Mouse (Mus musculus): ENCODE results near the gene Ugt1a6a. TPM values are rescaled to one million over a fixed set of nuclear protein-coding genes. Genes with fewer than 3 reads are reported as not detected.
A peak's percentile ranks its signal among the peaks of the same experiment; 100 is the strongest.

Gene Ugt1a6a
- polyA plus RNA-seq, 1 experiment from 2014 or later: 23.8 TPM

DNA sequence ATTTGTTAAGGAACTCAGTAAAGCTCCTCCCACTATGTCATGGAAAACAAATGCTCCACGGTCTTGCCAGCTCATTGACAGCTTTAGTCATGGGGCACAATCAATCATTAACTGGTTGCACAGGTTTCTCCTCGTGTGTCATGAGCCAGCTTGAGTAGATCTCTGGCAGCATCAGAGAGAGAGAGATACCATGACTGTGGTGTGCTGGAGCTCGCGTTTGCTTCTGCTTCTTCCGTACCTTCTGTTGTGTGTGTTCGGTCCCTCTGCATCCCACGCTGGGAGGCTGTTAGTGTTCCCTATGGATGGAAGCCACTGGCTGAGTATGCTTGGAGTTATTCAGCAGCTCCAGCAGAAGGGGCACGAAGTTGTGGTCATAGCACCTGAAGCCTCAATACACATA lies 77.2 kb downstream of the Ugt1a6a start, which contains the start of gene Ugt1a1:
Ugt1a1 (plus strand) TSS at position 148 of the 400 bp plus-strand sequence.
- H3K4me2 ChIP-seq (replicated peaks; ENCODE audit: low read depth, low read length): no peak within 1 kb of the TSS
- H3K27me3 ChIP-seq (ENCODE audit: control insufficient read depth, insufficient read depth, low read length): no peaks in the 10 kb centered on the region
- no peaks in the 10 kb centered on the region for H3K4me1 ChIP-seq (ENCODE audit: control insufficient read depth, insufficient read depth, low read length)
- no peak within 1 kb of the TSS for H3K27ac ChIP-seq (ENCODE audit: low read length)
- H3K36me3 ChIP-seq (ENCODE audit: control insufficient read depth, insufficient read depth, low read length): no peaks in the 10 kb centered on the region
- no peak within 1 kb of the TSS for H3K4me3 ChIP-seq (ENCODE audit: low read depth, low read length)
- ATAC-seq (ENCODE audit: insufficient number of reproducible peaks, insufficient read depth, low FRiP score, low read depth): peak; percentile 7; the same call in 1 of the 2 replicates
- H3K9me3 ChIP-seq (ENCODE audit: control insufficient read depth, low read depth, low read length): peaks cover 51% of the 10 kb centered on the region
- H3K9ac ChIP-seq (replicated peaks; ENCODE audit: low read depth, low read length): no peak within 1 kb of the TSS
- 67% methylated on average over 8 of the region's 8 CpGs for WGBS

DNA sequence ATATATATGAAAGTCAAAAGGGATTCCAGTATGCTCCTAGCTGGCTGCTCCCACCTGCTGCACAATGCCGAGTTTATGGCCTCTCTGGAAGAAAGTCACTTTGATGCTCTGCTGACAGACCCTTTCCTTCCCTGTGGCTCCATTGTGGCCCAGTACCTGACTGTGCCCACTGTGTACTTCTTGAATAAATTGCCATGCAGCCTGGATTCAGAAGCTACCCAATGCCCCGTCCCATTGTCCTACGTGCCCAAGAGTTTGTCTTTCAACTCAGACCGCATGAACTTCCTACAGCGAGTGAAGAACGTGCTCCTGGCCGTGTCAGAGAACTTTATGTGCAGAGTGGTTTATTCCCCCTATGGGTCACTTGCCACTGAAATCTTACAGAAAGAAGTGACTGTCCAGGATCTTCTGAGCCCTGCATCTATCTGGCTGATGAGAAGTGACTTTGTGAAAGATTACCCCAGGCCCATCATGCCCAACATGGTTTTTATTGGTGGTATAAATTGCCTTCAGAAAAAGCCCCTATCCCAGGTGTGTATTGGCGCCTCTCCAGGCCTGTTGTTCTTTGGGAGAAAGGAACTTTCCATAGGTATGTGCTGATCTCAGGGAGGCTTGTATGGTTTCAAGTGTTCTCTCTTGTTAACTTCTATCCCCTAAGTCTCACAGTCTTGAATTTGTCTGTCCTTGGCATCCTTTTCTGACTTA lies 77.9 kb downstream of the Ugt1a6a start:
- Histone ChIP-seq H3K27ac (ENCODE audit: low read length) (no peak overlapping the region), H3K4me1 (ENCODE audit: control insufficient read depth, insufficient read depth, low read length) (no peaks in the 10 kb centered on the region), H3K4me3 (ENCODE audit: low read depth, low read length) (no peak overlapping the region), H3K9ac (replicated peaks; ENCODE audit: low read depth, low read length) (no peak overlapping the region), H3K27me3 (ENCODE audit: control insufficient read depth, insufficient read depth, low read length) (no peaks in the 10 kb centered on the region), H3K9me3 (ENCODE audit: control insufficient read depth, low read depth, low read length) (peaks cover 58% of the 10 kb centered on the region), H3K36me3 (ENCODE audit: control insufficient read depth, insufficient read depth, low read length) (no peaks in the 10 kb centered on the region), H3K4me2 (replicated peaks; ENCODE audit: low read depth, low read length) (no peak overlapping the region)
- 61% methylated on average over 8 of the region's 8 CpGs for WGBS
- ATAC-seq (ENCODE audit: insufficient number of reproducible peaks, insufficient read depth, low FRiP score, low read depth): no peak

DNA sequence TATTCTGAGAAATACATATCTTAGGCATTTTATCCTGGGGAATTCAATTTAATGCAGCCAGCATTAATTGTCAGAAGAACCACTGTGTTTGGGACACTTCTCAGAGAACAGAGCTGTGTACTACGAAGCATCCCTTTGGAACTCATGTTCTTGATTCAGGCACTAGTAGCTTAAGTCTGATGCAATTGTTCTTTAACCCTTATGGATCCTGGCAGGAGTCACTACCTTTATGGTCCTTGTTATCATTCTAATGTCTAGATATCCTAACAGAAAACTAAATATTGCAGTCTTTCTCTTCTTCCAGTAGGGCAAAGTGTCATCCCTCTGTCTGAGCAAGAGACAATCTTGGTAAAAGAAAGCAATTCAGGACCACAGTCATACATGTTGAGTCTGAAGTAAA lies 78.5 kb downstream of the Ugt1a6a start:
- Histone ChIP-seq H3K27me3 (ENCODE audit: control insufficient read depth, insufficient read depth, low read length) (no peaks in the 10 kb centered on the region), H3K4me3 (ENCODE audit: low read depth, low read length) (no peak overlapping the region), H3K9ac (replicated peaks; ENCODE audit: low read depth, low read length) (no peak overlapping the region), H3K9me3 (ENCODE audit: control insufficient read depth, low read depth, low read length) (peaks cover 60% of the 10 kb centered on the region), H3K27ac (ENCODE audit: low read length) (no peak overlapping the region), H3K4me2 (replicated peaks; ENCODE audit: low read depth, low read length) (no peak overlapping the region), H3K36me3 (ENCODE audit: control insufficient read depth, insufficient read depth, low read length) (no peaks in the 10 kb centered on the region), H3K4me1 (ENCODE audit: control insufficient read depth, insufficient read depth, low read length) (no peaks in the 10 kb centered on the region)
- 73% methylated on average over 1 of the region's 1 CpGs for WGBS
- no peak for ATAC-seq (ENCODE audit: insufficient number of reproducible peaks, insufficient read depth, low FRiP score, low read depth)

DNA sequence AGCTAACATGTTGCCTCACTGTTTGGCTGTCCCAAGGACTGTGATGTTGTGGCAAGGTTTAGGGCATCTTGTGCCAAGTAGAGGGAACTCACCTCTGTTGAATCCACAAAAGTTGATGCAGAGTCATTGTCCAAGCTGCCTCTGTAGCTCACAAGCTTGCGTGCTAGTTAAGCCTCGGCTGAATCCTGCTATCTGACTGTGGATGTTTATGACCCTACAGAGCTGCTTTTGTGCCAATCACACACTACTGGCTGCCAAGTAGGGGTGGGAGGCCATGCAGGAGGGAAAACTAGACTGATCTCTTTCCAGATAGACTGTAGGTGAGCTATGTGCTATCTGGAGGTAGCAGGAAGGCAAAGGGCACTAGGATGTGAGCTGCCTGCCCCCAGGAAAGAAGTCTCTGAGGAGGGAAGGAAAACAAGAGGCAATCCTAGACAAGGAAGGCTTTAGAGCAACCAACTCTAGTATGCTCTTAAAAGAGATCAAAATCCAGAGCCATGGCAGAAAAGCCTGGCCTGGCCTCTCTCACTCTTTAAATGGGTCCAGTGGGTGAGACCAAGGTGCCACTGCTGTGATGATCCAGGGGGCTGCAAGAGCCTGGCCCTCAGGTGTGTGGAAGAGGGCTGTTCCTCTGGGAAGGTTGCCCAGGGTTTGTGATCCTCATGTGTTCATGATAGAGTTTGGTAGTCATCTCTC lies 79.3 kb downstream of the Ugt1a6a start:
- Histone ChIP-seq H3K27me3 (ENCODE audit: control insufficient read depth, insufficient read depth, low read length) (no peaks in the 10 kb centered on the region), H3K27ac (ENCODE audit: low read length) (no peak overlapping the region), H3K4me1 (ENCODE audit: control insufficient read depth, insufficient read depth, low read length) (no peaks in the 10 kb centered on the region), H3K9ac (replicated peaks; ENCODE audit: low read depth, low read length) (no peak overlapping the region), H3K9me3 (ENCODE audit: control insufficient read depth, low read depth, low read length) (peaks cover 60% of the 10 kb centered on the region), H3K36me3 (ENCODE audit: control insufficient read depth, insufficient read depth, low read length) (no peaks in the 10 kb centered on the region), H3K4me2 (replicated peaks; ENCODE audit: low read depth, low read length) (no peak overlapping the region), H3K4me3 (ENCODE audit: low read depth, low read length) (no peak overlapping the region)
- ATAC-seq (ENCODE audit: insufficient number of reproducible peaks, insufficient read depth, low FRiP score, low read depth): no peak
- WGBS: 72% methylated on average over 2 of the region's 2 CpGs

DNA sequence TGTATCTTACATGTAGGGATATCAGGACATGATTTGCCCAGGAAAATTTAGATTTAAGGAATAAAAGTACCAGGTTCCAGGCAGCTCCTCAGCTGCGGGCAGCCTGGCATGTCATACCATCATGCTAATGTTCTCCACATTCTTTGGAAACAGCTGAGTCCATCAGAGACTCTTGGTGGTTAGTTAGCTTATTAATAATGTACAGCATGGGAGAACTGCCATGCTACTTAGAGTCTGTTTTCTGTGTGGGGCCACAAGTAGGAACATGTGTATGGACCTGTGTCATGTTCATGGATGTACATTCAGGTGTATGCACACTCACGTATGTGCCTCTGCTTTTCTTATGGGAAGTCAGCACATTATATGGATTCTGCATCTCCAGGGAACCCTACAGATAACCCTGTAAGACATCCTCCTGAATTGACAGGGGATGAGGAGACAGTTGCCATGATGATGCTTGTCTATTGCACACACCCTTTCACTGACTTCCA lies 79.9 kb downstream of the Ugt1a6a start:
- WGBS: 83% methylated on average over 2 of the region's 2 CpGs
- H3K4me3 ChIP-seq (ENCODE audit: low read depth, low read length): no peak overlapping the region
- no peaks in the 10 kb centered on the region for H3K27me3 ChIP-seq (ENCODE audit: control insufficient read depth, insufficient read depth, low read length)
- H3K4me1 ChIP-seq (ENCODE audit: control insufficient read depth, insufficient read depth, low read length): no peaks in the 10 kb centered on the region
- no peaks in the 10 kb centered on the region for H3K36me3 ChIP-seq (ENCODE audit: control insufficient read depth, insufficient read depth, low read length)
- H3K9ac ChIP-seq (replicated peaks; ENCODE audit: low read depth, low read length): no peak overlapping the region
- H3K4me2 ChIP-seq (replicated peaks; ENCODE audit: low read depth, low read length): no peak overlapping the region
- peaks cover 60% of the 10 kb centered on the region for H3K9me3 ChIP-seq (ENCODE audit: control insufficient read depth, low read depth, low read length)
- ATAC-seq (ENCODE audit: insufficient number of reproducible peaks, insufficient read depth, low FRiP score, low read depth): no peak
- no peak overlapping the region for H3K27ac ChIP-seq (ENCODE audit: low read length)

DNA sequence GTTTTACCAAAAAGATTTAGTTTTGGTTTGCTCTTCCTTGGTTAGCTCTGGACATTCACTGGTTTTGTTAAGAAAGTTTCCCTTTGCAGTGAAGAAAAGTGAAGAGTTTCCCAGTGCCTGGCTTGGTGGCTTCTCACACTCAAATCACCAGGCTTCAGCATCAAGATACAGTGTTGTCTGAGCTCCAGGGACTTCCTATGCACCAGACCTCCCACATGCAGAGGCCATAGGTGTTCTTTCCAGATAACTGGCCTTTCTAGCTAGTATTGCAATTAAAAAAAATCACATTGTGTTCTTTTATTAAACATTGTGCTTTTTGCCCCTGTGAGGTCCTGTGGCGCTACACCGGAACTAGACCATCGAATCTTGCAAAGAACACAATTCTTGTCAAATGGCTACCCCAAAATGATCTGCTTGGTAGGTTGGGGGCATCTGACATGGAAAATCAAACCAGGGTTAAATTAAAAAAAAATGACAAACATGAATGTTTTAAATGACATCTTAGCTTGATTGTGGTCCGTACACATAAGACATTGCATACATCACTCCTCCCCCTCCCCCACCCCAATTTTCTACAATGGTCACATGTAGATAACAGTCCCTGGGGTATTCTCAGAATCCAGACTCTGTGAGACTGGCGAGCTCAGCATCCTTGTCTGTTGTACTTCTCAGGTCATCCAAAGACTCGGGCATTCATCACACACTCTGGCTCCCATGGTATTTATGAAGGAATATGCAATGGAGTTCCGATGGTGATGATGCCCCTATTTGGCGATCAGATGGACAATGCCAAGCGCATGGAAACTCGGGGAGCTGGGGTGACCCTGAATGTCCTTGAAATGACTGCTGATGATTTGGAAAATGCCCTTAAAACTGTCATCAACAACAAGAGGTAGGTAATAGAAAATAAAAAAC lies 81.1 kb downstream of the Ugt1a6a start:
- ATAC-seq (ENCODE audit: insufficient number of reproducible peaks, insufficient read depth, low FRiP score, low read depth): no peak
- WGBS: 73% methylated on average over 10 of the region's 10 CpGs

DNA sequence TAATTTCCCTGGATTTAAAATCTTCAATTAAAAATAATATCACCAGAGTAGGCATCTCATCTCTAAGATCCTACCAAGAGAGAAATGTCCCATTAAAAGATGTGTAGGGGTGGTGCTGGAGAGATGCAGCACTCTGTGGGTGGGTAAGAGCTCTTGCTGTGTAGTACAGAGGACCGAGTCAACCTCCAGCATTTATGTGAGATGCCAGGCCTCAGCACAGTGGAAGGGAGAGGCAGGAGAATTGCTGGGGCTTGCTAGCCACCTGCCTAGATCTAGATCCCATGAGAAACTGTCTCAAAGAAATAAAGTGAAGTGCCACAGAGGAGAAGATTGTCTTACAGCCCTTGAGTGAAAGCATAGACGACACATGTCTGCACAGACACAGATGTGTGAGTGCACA lies 81.9 kb downstream of the Ugt1a6a start:
- Histone ChIP-seq H3K4me1 (ENCODE audit: control insufficient read depth, insufficient read depth, low read length) (no peaks in the 10 kb centered on the region), H3K4me3 (ENCODE audit: low read depth, low read length) (no peak overlapping the region), H3K27me3 (ENCODE audit: control insufficient read depth, insufficient read depth, low read length) (no peaks in the 10 kb centered on the region), H3K27ac (ENCODE audit: low read length) (no peak overlapping the region), H3K36me3 (ENCODE audit: control insufficient read depth, insufficient read depth, low read length) (no peaks in the 10 kb centered on the region), H3K4me2 (replicated peaks; ENCODE audit: low read depth, low read length) (no peak overlapping the region), H3K9me3 (ENCODE audit: control insufficient read depth, low read depth, low read length) (peaks cover 57% of the 10 kb centered on the region), H3K9ac (replicated peaks; ENCODE audit: low read depth, low read length) (no peak overlapping the region)
- no peak for ATAC-seq (ENCODE audit: insufficient number of reproducible peaks, insufficient read depth, low FRiP score, low read depth)
- WGBS: 60% methylated on average over 2 of the region's 2 CpGs

More for the DNA sequence above, 81.1 kb downstream of the Ugt1a6a start:
- H3K27me3 ChIP-seq (ENCODE audit: control insufficient read depth, insufficient read depth, low read length): no peaks in the 10 kb centered on the region
- H3K27ac ChIP-seq (ENCODE audit: low read length): no peak overlapping the region
- H3K36me3 ChIP-seq (ENCODE audit: control insufficient read depth, insufficient read depth, low read length): no peaks in the 10 kb centered on the region
- no peaks in the 10 kb centered on the region for H3K4me1 ChIP-seq (ENCODE audit: control insufficient read depth, insufficient read depth, low read length)
- peaks cover 60% of the 10 kb centered on the region for H3K9me3 ChIP-seq (ENCODE audit: control insufficient read depth, low read depth, low read length)
- H3K4me2 ChIP-seq (replicated peaks; ENCODE audit: low read depth, low read length): no peak overlapping the region
- no peak overlapping the region for H3K4me3 ChIP-seq (ENCODE audit: low read depth, low read length)
- H3K9ac ChIP-seq (replicated peaks; ENCODE audit: low read depth, low read length): no peak overlapping the region

DNA sequence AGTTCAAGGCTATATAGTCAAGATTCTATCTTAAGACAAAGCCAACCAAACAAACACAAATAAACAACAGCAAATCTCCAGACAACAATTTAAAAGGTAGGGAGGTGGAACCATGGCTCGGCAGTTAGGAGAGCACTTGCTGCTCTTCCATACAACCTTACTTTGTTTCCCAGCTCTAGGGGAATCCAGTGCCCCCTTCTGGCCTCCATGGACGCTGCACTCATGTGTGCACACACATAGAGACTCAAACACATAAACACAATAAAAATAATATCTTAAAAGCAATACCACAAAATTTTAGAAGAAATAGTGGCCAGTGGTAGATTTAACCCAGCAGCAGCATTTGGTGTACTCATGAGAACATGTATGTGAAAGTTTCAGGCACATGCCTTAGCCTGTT lies 82.5 kb downstream of the Ugt1a6a start:
- H3K27me3 ChIP-seq (ENCODE audit: control insufficient read depth, insufficient read depth, low read length): no peaks in the 10 kb centered on the region
- peaks cover 53% of the 10 kb centered on the region for H3K9me3 ChIP-seq (ENCODE audit: control insufficient read depth, low read depth, low read length)
- H3K4me3 ChIP-seq (ENCODE audit: low read depth, low read length): no peak overlapping the region
- no peaks in the 10 kb centered on the region for H3K36me3 ChIP-seq (ENCODE audit: control insufficient read depth, insufficient read depth, low read length)
- 62% methylated on average over 2 of the region's 2 CpGs for WGBS
- ATAC-seq (ENCODE audit: insufficient number of reproducible peaks, insufficient read depth, low FRiP score, low read depth): no peak
- H3K9ac ChIP-seq (replicated peaks; ENCODE audit: low read depth, low read length): no peak overlapping the region
- H3K27ac ChIP-seq (ENCODE audit: low read length): no peak overlapping the region
- no peaks in the 10 kb centered on the region for H3K4me1 ChIP-seq (ENCODE audit: control insufficient read depth, insufficient read depth, low read length)
- H3K4me2 ChIP-seq (replicated peaks; ENCODE audit: low read depth, low read length): no peak overlapping the region

Data from stomach, embryonic 14.5 days (tissue).